Mouse (Mus musculus): ENCODE results near the gene Ctsh. TPM values are rescaled to one million over a fixed set of nuclear protein-coding genes. Genes with fewer than 3 reads are reported as not detected.

The Ctsh gene
- polyA plus RNA-seq, 1 experiment, result 176 TPM

DNA sequence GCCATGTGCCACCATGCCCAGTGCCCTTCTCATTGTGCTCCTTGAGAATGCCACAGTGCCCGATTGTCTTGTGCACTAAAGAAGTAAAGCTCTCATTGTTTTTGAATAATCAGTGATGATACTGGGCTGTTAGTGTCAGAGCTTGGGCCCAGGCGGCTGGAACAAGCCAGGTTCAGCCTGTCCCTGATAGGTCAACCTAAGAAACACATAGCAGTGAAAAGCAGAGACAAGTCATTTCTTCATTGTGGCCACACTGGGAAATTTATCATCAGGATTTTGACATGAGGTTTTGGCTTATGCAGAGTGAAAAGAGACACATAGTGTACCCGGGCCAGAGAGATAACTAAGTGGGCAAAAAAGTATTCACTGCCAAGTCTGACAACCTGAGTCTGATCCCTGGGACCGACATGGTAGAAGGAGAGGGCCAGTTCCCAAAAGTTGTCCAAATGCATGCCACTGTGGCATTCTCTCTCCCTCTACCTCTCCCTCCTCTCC, 68.3 kb downstream of the Ctsh start:
- Histone ChIP-seq H3K4me1 (ENCODE audit: control insufficient read depth, insufficient read depth, low read length) (no peaks in the 10 kb centered on the region), H3K27ac (ENCODE audit: insufficient read depth, low read depth, low read length) (no peak overlapping the region), H3K36me3 (ENCODE audit: control insufficient read depth, insufficient read depth, low read length) (no peaks in the 10 kb centered on the region), H3K4me3 (ENCODE audit: insufficient read depth, low read depth, low read length) (no peak overlapping the region), H3K27me3 (replicated peaks; ENCODE audit: control insufficient read depth, insufficient read depth, low read length) (no peaks in the 10 kb centered on the region)
- no peak for DNase-seq
- TF ChIP-seq POLR2A (IDR thresholded peaks at IDR 0.05; ENCODE audit: low read depth, low read length), result no peak
- no peak for TF ChIP-seq CTCF (conservative IDR thresholded peaks at IDR 0.05; ENCODE audit: insufficient read depth, insufficient read length, low read depth, low read length)
- WGBS, result 82% methylated on average over 4 of the region's 4 CpGs

DNA sequence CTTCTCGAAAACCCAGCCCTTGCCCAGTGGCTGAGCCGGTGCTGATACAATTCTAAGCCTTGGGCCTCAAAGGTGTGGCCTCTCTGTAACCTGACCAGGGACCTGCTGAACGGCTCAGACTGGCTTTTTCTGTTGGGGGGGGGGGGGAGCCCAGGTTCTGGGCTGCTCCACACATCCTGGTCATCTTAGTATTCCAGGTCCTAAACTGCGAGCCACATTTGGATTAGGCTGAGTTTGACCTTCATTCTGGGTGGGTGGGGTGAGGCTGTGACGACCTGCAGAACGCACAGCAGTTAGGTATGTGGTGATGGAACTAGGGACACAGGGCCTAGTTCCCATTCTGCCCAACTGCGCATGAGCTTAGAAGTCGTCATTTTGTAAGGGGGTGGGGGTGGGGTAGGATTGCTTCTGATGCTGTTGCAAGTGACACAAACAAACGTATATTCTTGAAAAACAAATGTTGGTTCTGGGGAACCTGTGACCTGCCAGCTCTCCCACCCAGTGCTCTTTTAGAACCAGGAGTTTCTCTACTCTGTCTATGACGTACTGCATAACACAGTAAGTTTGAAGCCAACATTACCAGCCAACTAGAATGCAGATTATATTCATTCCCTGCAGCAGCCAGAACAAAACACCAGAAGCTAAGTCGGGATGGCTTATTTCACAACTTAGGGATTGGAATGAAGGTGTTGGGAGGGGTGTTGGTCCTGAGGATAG, 70.4 kb downstream of the Ctsh start:
- Histone ChIP-seq H3K36me3 (ENCODE audit: control insufficient read depth, insufficient read depth, low read length) (no peaks in the 10 kb centered on the region), H3K27ac (ENCODE audit: insufficient read depth, low read depth, low read length) (peak overlapping the region; percentile 55; the same call in 1 of the 2 replicates), H3K4me3 (ENCODE audit: insufficient read depth, low read depth, low read length) (no peak overlapping the region), H3K27me3 (replicated peaks; ENCODE audit: control insufficient read depth, insufficient read depth, low read length) (no peaks in the 10 kb centered on the region), H3K4me1 (ENCODE audit: control insufficient read depth, insufficient read depth, low read length) (no peaks in the 10 kb centered on the region)
- TF ChIP-seq CTCF (conservative IDR thresholded peaks at IDR 0.05; ENCODE audit: insufficient read depth, insufficient read length, low read depth, low read length) (no peak), POLR2A (IDR thresholded peaks at IDR 0.05; ENCODE audit: low read depth, low read length) (no peak)
- 58% methylated on average over 11 of the region's 11 CpGs for WGBS
- DNase-seq, result no peak

DNA sequence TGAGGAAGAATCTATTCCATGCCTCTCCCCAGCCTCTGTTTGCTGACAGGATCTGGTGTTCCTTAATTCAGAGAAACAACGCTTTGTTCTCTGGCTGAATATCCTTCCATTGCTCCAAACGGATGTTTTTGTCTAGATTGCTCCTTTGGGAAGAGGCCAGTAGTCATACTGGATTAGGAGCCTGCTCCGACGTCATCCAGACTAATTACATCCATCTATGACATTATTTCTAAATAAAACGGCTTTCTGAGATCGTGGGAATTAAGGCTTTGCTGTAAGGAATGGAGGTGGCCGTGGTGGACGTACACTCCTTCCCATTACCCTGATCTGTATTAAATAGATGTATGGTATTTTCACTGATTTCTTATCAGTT, 70.9 kb downstream of the Ctsh start:
- H3K36me3 ChIP-seq (ENCODE audit: control insufficient read depth, insufficient read depth, low read length), result no peaks in the 10 kb centered on the region
- H3K4me3 ChIP-seq (ENCODE audit: insufficient read depth, low read depth, low read length), result no peak overlapping the region
- DNase-seq, result peak; percentile 38
- no peak for TF ChIP-seq POLR2A (IDR thresholded peaks at IDR 0.05; ENCODE audit: low read depth, low read length)
- no peak for TF ChIP-seq CTCF (conservative IDR thresholded peaks at IDR 0.05; ENCODE audit: insufficient read depth, insufficient read length, low read depth, low read length)
- H3K27me3 ChIP-seq (replicated peaks; ENCODE audit: control insufficient read depth, insufficient read depth, low read length), result no peaks in the 10 kb centered on the region
- no peaks in the 10 kb centered on the region for H3K4me1 ChIP-seq (ENCODE audit: control insufficient read depth, insufficient read depth, low read length)
- peak overlapping the region; percentile 55; the same call in 1 of the 2 replicates for H3K27ac ChIP-seq (ENCODE audit: insufficient read depth, low read depth, low read length)
- WGBS, result 51% methylated on average over 8 of the region's 8 CpGs

Other genes starting within 250 kb of the Ctsh start
- gene Rasgrf1, start 144.2 kb upstream of the Ctsh start, polyA plus RNA-seq (2012; rRNA removed), result 0.03 TPM in 1 of 2 replicates, not detected in the other
- 91.8 and 126 TPM in 2 replicates for gene Morf4l1, start 60.6 kb downstream of the Ctsh start, polyA plus RNA-seq (2012; rRNA removed)
- gene Adamts7, start 108.9 kb downstream of the Ctsh start, polyA plus RNA-seq (2012; rRNA removed), result 9.4 and 10.7 TPM in 2 replicates
- gene Tbc1d2b, start 216.7 kb downstream of the Ctsh start, polyA plus RNA-seq (2012; rRNA removed), result 16.4 and 17.5 TPM in 2 replicates

All from kidney, adult 2 months (tissue).